In the genomic region with DNA sequence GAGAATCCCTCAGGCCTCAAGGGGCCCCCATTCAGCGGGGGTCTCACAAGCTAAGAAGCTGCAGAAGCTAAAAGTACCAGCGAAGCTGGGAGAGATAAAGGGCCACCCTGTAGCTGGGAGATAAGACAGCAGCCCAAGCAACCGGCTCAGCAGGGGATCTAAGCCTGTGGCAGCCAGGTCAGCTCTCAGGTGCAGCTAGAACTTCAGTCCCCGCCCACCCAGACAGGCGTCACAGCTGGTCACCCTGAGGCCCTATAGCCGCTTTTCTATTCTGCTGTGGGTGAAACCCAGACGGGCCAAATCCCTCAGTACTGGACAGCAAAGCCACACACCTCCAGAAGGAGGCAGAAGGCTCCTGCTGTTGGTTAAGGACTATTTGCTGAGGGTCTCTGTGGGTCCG, we compare ENCODE assay signal across 9 mouse cellular contexts. TPM values are rescaled to one million over a fixed set of nuclear protein-coding genes. Genes with fewer than 3 reads are reported as not detected.
DNase-seq lines count a peak whose midpoint lies in the region; ATAC-seq and TF ChIP-seq lines count a peak whose summit lies in the region.
"Had no signal": no experiment of that assay in that cellular context is flagged by ENCODE, and none has a peak within 500 bp of the region (broad histone marks: within the 10 kb centered on the region; RNA-seq: fewer than 3 reads in every experiment).

No protein-coding gene starts in this region.

- 0 out of 2 replicates have a peak overlapping the region, but pooled peaks have one; percentile 10 for H3K9ac ChIP-seq in neural tube, embryonic 15.5 days (replicated peaks)

- DNase-seq in adrenal gland, postnatal 10 days: peak; percentile 39
- DNase-seq in adrenal gland, postnatal 4 days (ENCODE audit: low spot score in 2 of 2): no peak
- peak; percentile 86 for DNase-seq in A20 (ENCODE audit: low read depth, low spot score)
- peak; percentile 61 for DNase-seq in kidney, postnatal 10 days
- no peak for DNase-seq in layer of hippocampus, adult 2 months (ENCODE audit: low spot score in 2 of 2)
- no peak for DNase-seq in gastrocnemius, postnatal 4 days (ENCODE audit: low spot score in 2 of 2)

- no peaks in the 10 kb centered on the region for H3K9me3 ChIP-seq in neural tube, embryonic 15.5 days (replicated peaks)

- peak overlapping the region; percentile 97 for H3K4me2 ChIP-seq in neural tube, embryonic 15.5 days

- peak; percentile 76 for ATAC-seq in erythroblast, adult 5-6 weeks (replicated peaks; ENCODE audit: low FRiP score, poor library complexity, severe bottlenecking)
- no peak for ATAC-seq in neural tube, embryonic 15.5 days (ENCODE audit: low FRiP score)

- WGBS in neural tube, embryonic 15.5 days: 36% methylated on average over 8 of the region's 8 CpGs

- no peak overlapping the region for H3K27ac ChIP-seq in neural tube, embryonic 15.5 days (replicated peaks)
- H3K27ac ChIP-seq in layer of hippocampus, adult 2 months: no peak overlapping the region

- no peak for TF ChIP-seq CTCF in layer of hippocampus, adult 2 months (conservative IDR thresholded peaks at IDR 0.05)

- no peaks in the 10 kb centered on the region for H3K36me3 ChIP-seq in neural tube, embryonic 15.5 days

- peaks cover 4% of the 10 kb centered on the region; the same call in 1 of the 2 replicates for H3K27me3 ChIP-seq in neural tube, embryonic 15.5 days (replicated peaks)

- H3K4me1 ChIP-seq in neural tube, embryonic 15.5 days: peaks cover 57% of the 10 kb centered on the region

- H3K4me3 ChIP-seq in neural tube, embryonic 15.5 days (replicated peaks): no peak overlapping the region
- no peak overlapping the region for H3K4me3 ChIP-seq in layer of hippocampus, adult 2 months

RNA-seq across cellular contexts. Expression of a gene that starts 5.9 kb away (rescaled TPM):
- total RNA-seq in adrenal gland, postnatal 10 days (2021): 100 to 1,000 TPM; 130 to 145 TPM
- total RNA-seq in adrenal gland, postnatal 4 days (2021): 100 to 1,000 TPM; 138 to 145 TPM
- 15.9 and 34.5 TPM in 2 replicates for total RNA-seq in erythroblast, adult 5-6 weeks (2015; ENCODE audit: low replicate concordance)
- 32.9 and 46.5 TPM in 2 replicates for total RNA-seq in erythroblast, adult 5-6 weeks (2017; ENCODE audit: low replicate concordance)
- 42.8 and 77.5 TPM in 2 replicates for polyA plus RNA-seq in neural tube, embryonic 15.5 days (2015; fragmentation: Nextera tagmentation; extraction: Ambion mirVana)
- 10 to 100 TPM; 21.1 to 23.0 TPM for total RNA-seq in layer of hippocampus, adult 2 months (2021)
- 100 to 1,000 TPM; 148 to 166 TPM for total RNA-seq in gastrocnemius, postnatal 4 days (2021)

RNA-seq across cellular contexts. Expression of a gene that starts 8.4 kb away (rescaled TPM):
- total RNA-seq in adrenal gland, postnatal 10 days (2021): 1 to 10 TPM in 1 of 2 experiments, under 1 TPM in 1; 0.57 to 1.9 TPM
- total RNA-seq in adrenal gland, postnatal 4 days (2021): 1 to 10 TPM; 1.6 to 4.0 TPM
- total RNA-seq in erythroblast, adult 5-6 weeks (2015; ENCODE audit: low replicate concordance): not detected in 2 replicates
- total RNA-seq in erythroblast, adult 5-6 weeks (2017; ENCODE audit: low replicate concordance): not detected in 2 replicates
- 1.5 and 1.6 TPM in 2 replicates for polyA plus RNA-seq in neural tube, embryonic 15.5 days (2015; fragmentation: Nextera tagmentation; extraction: Ambion mirVana)
- not detected for total RNA-seq in layer of hippocampus, adult 2 months (2021)
- 10 to 100 TPM; 42.8 to 44.3 TPM for total RNA-seq in gastrocnemius, postnatal 4 days (2021)
- total RNA-seq: heart, postnatal 10 days had no signal

RNA-seq across cellular contexts. Expression of a gene that starts 20.4 kb away (rescaled TPM):
- 1,000 to 10,000 TPM; 1,111 to 1,198 TPM for total RNA-seq in adrenal gland, postnatal 10 days (2021)
- total RNA-seq in adrenal gland, postnatal 4 days (2021): 1,000 to 10,000 TPM; 1,575 to 1,663 TPM
- total RNA-seq in erythroblast, adult 5-6 weeks (2015; ENCODE audit: low replicate concordance): 192 and 222 TPM in 2 replicates
- total RNA-seq in erythroblast, adult 5-6 weeks (2017; ENCODE audit: low replicate concordance): 246 and 293 TPM in 2 replicates
- polyA plus RNA-seq in neural tube, embryonic 15.5 days (2015; fragmentation: Nextera tagmentation; extraction: Ambion mirVana): 1,466 and 1,575 TPM in 2 replicates
- 1,000 to 10,000 TPM; 1,695 to 1,765 TPM for total RNA-seq in layer of hippocampus, adult 2 months (2021)
- 1,000 to 10,000 TPM; 1,179 to 1,260 TPM for total RNA-seq in gastrocnemius, postnatal 4 days (2021)

RNA-seq across cellular contexts. Expression of a gene that starts 29.8 kb away (rescaled TPM):
- total RNA-seq in adrenal gland, postnatal 10 days (2021): 10 to 100 TPM; 65.9 TPM
- total RNA-seq in adrenal gland, postnatal 4 days (2021): 10 to 100 TPM; 69.2 to 71.8 TPM
- 16.5 and 25.2 TPM in 2 replicates for total RNA-seq in erythroblast, adult 5-6 weeks (2015; ENCODE audit: low replicate concordance)
- 2.2 and 21.7 TPM in 2 replicates for total RNA-seq in erythroblast, adult 5-6 weeks (2017; ENCODE audit: low replicate concordance)
- 86.3 and 99.5 TPM in 2 replicates for polyA plus RNA-seq in neural tube, embryonic 15.5 days (2015; fragmentation: Nextera tagmentation; extraction: Ambion mirVana)
- total RNA-seq in layer of hippocampus, adult 2 months (2021): 10 to 100 TPM; 31.1 to 31.8 TPM
- 10 to 100 TPM; 44.4 to 52.7 TPM for total RNA-seq in gastrocnemius, postnatal 4 days (2021)

RNA-seq across cellular contexts. Expression of a gene that starts 38.0 kb away (rescaled TPM):
- 1 to 10 TPM; 4.4 to 6.2 TPM for total RNA-seq in adrenal gland, postnatal 10 days (2021)
- 1 to 10 TPM; 3.0 to 4.5 TPM for total RNA-seq in adrenal gland, postnatal 4 days (2021)
- total RNA-seq in erythroblast, adult 5-6 weeks (2015; ENCODE audit: low replicate concordance): 1.5 and 1.7 TPM in 2 replicates
- total RNA-seq in erythroblast, adult 5-6 weeks (2017; ENCODE audit: low replicate concordance): 1.1 and 1.5 TPM in 2 replicates
- polyA plus RNA-seq in neural tube, embryonic 15.5 days (2015; fragmentation: Nextera tagmentation; extraction: Ambion mirVana): 4.8 and 10.1 TPM in 2 replicates
- 1 to 10 TPM; 2.6 to 2.7 TPM for total RNA-seq in layer of hippocampus, adult 2 months (2021)
- 1 to 10 TPM; 3.2 TPM for total RNA-seq in gastrocnemius, postnatal 4 days (2021)

Comparison
In these comparisons a context has a peak if more than half of its experiments do, and no peak if none do; other contexts are left out.
1. DNase-seq: peak in adrenal gland, postnatal 10 days (single experiment), A20 (single experiment) and kidney, postnatal 10 days (single experiment); none in adrenal gland, postnatal 4 days (0 of 2), layer of hippocampus, adult 2 months (0 of 2) and gastrocnemius, postnatal 4 days (0 of 2).
2. RNA of a gene that starts 8.4 kb away (total RNA-seq): 42.8 to 44.3 TPM in gastrocnemius, postnatal 4 days; 1.6 to 4.0 TPM in adrenal gland, postnatal 4 days, 0.57 to 1.9 TPM in adrenal gland, postnatal 10 days, not detected in erythroblast, adult 5-6 weeks and not detected in layer of hippocampus, adult 2 months; every median in the first group is over 4 times any median in the second.